Mouse (Mus musculus) hindbrain, embryonic 15.5 days (tissue): ENCODE measurements around the gene Zfp365. TPM values are rescaled to one million over a fixed set of nuclear protein-coding genes. Genes with fewer than 3 reads are reported as not detected.

Experiments
- ATAC-seq: fragments of 200-750 bp; cut with Nextera tagmentation; 2 replicates; pipeline ENCODE4 v1.8.0; 2017; ENCODE audit warnings: low read depth, moderate number of reproducible peaks, moderate TSS enrichment; ENCODE audit not compliant: low FRiP score
- H3K27ac ChIP-seq: fragments of 300-500 bp; sonication (generic); replicated peaks from 2 replicates; pipeline ENCODE4 v1.5.1; 2015; ENCODE audit warnings: mild to moderate bottlenecking, inconsistent platforms
- H3K27me3 ChIP-seq: fragments of 300-500 bp; sonication (generic); 2 replicates; pipeline ENCODE4 v1.6.1; 2015; ENCODE audit warnings: control low read depth, inconsistent platforms
- H3K36me3 ChIP-seq: fragments of 300-500 bp; sonication (generic); 2 replicates; pipeline ENCODE4 v1.6.1; 2015; ENCODE audit warnings: control low read depth, inconsistent platforms
- H3K4me1 ChIP-seq: fragments of 300-500 bp; sonication (generic); replicated peaks from 2 replicates; pipeline ENCODE4 v1.6.1; 2015; ENCODE audit warnings: control low read depth, inconsistent platforms
- H3K4me2 ChIP-seq: fragments of 300-500 bp; sonication (generic); 2 replicates; pipeline ENCODE4 v1.6.1; 2015; ENCODE audit warnings: moderate library complexity, mild to moderate bottlenecking, inconsistent platforms
- H3K4me3 ChIP-seq: fragments of 300-500 bp; sonication (generic); 2 replicates; pipeline ENCODE4 v1.5.1; 2015; ENCODE audit warnings: mild to moderate bottlenecking, inconsistent platforms
- H3K9ac ChIP-seq: fragments of 300-500 bp; sonication (generic); 2 replicates; pipeline ENCODE4 v1.6.1; 2015; ENCODE audit warnings: inconsistent platforms
- H3K9me3 ChIP-seq: fragments of 300-500 bp; sonication (generic); 2 replicates; pipeline ENCODE4 v1.6.1; 2016; ENCODE audit warnings: control low read depth, inconsistent platforms
- WGBS: fragments of 180-500 bp; shearing (Covaris S2); methylation state at CpG from one replicate; pipeline ENCODE4 v1.1.7; 2015; 5-methylcytosine and 5-hydroxymethylcytosine counted together
- polyA plus RNA-seq: library from polyadenylated mRNA; unstranded; fragments of >200 nt; fragmentation: Nextera tagmentation; extraction: Ambion mirVana; gene quantifications from 2 replicates; pipeline ENCODE4 v1.2.1, GENCODE M21; 2015

Zfp365 gene
- polyA plus RNA-seq, 1 experiment from 2014 or later: 6.1 TPM

DNA sequence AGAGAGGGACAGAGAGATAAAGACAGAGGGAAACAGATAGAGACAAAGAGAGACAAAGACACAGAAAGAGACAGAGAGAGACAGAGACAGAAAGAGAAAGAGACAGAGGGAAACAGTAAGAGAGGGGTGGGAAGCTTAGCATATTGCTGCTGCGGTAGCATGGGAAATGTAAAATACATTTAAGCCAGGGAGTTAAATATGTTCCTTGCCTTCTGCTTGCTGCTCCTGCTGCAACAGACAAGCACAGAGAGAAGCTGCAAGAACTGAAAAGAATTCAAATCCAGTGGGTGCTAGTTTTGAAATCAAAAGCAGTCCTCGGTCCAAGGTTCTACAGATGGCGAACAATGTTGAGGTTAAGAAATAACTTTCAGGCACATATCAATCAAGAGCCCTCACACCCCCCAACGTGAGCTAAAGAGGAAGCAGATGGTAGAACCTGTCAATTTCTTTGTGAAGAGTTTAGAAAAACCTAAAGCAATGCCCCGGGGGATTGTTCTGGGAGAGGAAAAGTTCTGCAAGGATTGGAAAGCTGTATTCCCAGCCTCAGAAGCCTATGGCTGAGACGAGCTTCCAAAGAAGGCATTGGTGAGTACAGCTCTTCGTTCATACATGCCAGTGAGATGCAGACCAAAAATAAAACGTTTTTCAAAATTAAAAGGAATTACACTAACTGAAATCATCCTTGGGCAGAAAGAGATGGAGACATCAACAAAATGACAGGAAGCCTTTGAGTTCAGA lies 15.4 kb upstream of the Zfp365 start:
- Histone ChIP-seq H3K4me1 (no peaks in the 10 kb centered on the region), H3K4me3 (no peak overlapping the region), H3K9me3 (no peaks in the 10 kb centered on the region), H3K9ac (no peak overlapping the region), H3K27me3 (no peaks in the 10 kb centered on the region), H3K27ac (no peak overlapping the region), H3K36me3 (no peaks in the 10 kb centered on the region), H3K4me2 (no peak overlapping the region)
- no peak for ATAC-seq
- 72% methylated on average over 8 of the region's 8 CpGs for WGBS

- H3K27me3 ChIP-seq: no peaks in the 10 kb centered on the region
- no peak for ATAC-seq
- whole genome bisulfite sequencing: 57% methylated on average over 7 of the region's 7 CpGs
- H3K4me1 ChIP-seq: no peaks in the 10 kb centered on the region
- no peak overlapping the region for H3K4me3 ChIP-seq
- H3K9me3 ChIP-seq: no peaks in the 10 kb centered on the region
- no peak overlapping the region for H3K27ac ChIP-seq
- H3K9ac ChIP-seq: no peak overlapping the region
- H3K36me3 ChIP-seq: no peaks in the 10 kb centered on the region
- H3K4me2 ChIP-seq: no peak overlapping the region
These were observed 11.6 kb upstream of the Zfp365 start for GRCm38 (mm10) chr10:67924030-67924429.

DNA sequence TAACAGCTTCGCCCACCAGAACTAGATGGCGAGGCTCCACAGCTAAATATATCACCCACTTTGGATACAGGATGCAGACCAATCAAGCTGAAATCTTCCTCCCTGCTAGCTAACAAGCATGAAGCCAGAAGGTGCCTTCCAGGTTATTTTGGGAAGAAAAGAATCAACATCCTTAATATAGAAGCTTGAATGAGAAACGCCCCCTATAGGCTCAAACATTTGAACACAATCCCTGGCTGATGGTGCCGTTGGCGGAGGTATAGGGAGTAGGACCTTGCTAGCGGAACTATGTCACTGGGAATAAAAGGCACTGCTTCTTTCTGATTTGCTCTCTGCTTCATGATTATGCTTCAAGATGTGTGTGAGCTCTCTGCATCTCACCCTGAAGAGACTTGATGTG lies 9.3 kb upstream of the Zfp365 start:
- no peak for ATAC-seq

DNA sequence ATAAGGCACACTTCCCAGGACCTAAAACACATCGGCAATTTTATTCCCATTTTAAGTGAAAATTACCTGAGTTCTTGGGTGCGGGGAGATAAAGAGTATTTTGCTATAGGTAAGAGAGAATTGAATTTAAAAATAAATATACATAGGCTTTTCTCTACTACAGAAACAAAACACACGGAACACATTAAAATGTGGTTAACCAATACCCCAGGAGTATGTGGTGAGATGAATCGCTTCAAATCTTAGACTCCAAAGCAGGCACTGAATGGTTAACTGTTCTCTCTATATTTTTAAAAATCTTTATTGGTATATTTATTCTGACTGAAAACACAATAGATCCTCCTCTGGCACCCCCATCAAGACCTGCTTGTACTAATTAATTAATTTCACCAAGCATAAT lies 7.2 kb upstream of the Zfp365 start:
- Histone ChIP-seq H3K27ac (no peak overlapping the region), H3K4me2 (no peak overlapping the region), H3K27me3 (no peaks in the 10 kb centered on the region), H3K36me3 (no peaks in the 10 kb centered on the region), H3K9me3 (no peaks in the 10 kb centered on the region), H3K4me3 (no peak overlapping the region), H3K9ac (no peak overlapping the region), H3K4me1 (no peaks in the 10 kb centered on the region)
- over 99% methylated on average over 4 of the region's 4 CpGs for WGBS
- ATAC-seq: no peak

More for the DNA sequence above, 9.3 kb upstream of the Zfp365 start:
- Histone ChIP-seq H3K27me3 (no peaks in the 10 kb centered on the region), H3K36me3 (no peaks in the 10 kb centered on the region), H3K4me1 (no peaks in the 10 kb centered on the region), H3K4me2 (no peak overlapping the region), H3K27ac (no peak overlapping the region), H3K9me3 (no peaks in the 10 kb centered on the region), H3K4me3 (no peak overlapping the region), H3K9ac (no peak overlapping the region)
- WGBS: 91% methylated on average over 6 of the region's 6 CpGs

- H3K36me3 ChIP-seq: no peaks in the 10 kb centered on the region
These were observed 5.9 kb upstream of the Zfp365 start for GRCm38 (mm10) chr10:67918194-67918899.

DNA sequence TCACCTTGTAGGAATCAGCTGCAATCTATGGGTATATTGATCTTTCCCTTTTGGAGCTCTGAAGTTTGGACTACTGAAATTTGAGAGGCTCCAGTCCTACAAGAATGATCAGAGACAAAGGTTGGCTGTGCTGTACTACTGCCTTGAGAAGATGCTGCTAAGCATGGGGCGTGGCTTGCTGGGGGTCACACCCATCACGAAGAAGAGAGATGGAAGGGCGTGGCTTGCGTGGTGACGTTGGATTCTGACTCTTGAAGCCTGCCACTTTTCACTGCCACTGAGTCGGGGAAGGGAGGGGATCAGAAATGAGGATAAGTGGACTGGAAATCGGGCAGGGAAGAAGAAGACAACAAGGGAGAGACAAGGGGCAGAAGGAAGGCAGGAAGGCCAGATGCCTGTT lies 4.9 kb upstream of the Zfp365 start:
- Histone ChIP-seq H3K9ac (no peak overlapping the region), H3K36me3 (no peaks in the 10 kb centered on the region), H3K4me2 (no peak overlapping the region), H3K4me3 (no peak overlapping the region), H3K9me3 (no peaks in the 10 kb centered on the region), H3K27ac (no peak overlapping the region), H3K4me1 (no peaks in the 10 kb centered on the region), H3K27me3 (no peaks in the 10 kb centered on the region)
- 71% methylated on average over 7 of the region's 7 CpGs for WGBS
- no peak for ATAC-seq

More at GRCm38 (mm10) chr10:67918194-67918899, 5.9 kb upstream of the Zfp365 start:
- Histone ChIP-seq H3K27me3 (no peaks in the 10 kb centered on the region), H3K4me2 (no peak overlapping the region), H3K27ac (no peak overlapping the region), H3K4me1 (no peaks in the 10 kb centered on the region), H3K9ac (no peak overlapping the region), H3K4me3 (no peak overlapping the region), H3K9me3 (no peaks in the 10 kb centered on the region)
- WGBS: 64% methylated on average over 4 of the region's 4 CpGs
- ATAC-seq: peak; percentile 27; the same call in 1 of the 2 replicates

DNA sequence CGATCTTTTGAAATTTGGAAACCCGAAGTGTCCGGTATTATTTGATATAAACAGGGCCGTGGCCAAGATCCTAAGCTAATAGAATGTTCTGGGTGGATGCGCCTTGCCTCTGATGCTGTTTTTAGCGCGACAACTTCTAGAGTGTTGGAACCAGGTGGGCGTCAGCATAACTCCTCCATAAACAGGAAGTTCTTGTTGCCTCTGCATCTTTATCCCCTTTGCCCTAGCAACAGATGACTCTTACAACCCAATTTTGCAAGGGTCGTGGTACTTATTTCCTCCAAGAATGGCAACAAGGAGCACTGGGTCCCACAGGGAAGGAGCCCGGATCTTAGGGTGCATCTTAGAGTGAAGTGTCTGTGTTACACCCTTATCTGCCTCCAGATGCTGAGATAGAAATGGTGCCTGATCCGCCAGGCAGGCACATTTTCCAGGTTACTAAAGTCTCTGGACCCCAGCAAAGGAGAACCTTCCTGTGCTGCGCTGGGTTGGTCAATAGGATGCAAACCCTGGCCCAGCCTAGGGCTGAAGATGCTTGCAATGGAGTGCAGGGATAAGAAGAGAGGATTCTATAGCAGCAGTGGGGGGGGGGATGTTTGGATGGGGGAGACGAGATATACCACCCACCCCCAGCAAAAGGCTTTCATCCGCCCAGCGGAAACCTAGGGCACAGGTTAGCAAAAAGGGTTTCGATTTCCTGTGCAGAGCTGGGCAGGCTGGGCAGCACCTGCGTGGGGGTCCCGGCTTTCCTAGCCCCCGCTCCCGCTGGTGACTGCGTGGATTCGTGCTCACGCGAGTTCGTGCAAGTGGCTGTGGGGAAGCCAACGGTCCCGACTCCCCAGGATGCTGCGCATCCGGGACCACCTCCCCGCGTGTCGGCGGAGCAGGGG lies 770 bp downstream of the Zfp365 start:
- H3K36me3 ChIP-seq: no peaks in the 10 kb centered on the region
- H3K9me3 ChIP-seq: no peaks in the 10 kb centered on the region
- peaks cover 8% of the 10 kb centered on the region for H3K4me1 ChIP-seq
- peak overlapping the region; percentile 73 for H3K9ac ChIP-seq
- WGBS: 21% methylated on average over 33 of the region's 33 CpGs
- peak; percentile 59 for ATAC-seq
- H3K27me3 ChIP-seq: 0 out of 2 replicates have a peak, but pooled peaks cover 2% of the 10 kb centered on the region
- peak overlapping the region; percentile 93 for H3K4me2 ChIP-seq
- H3K27ac ChIP-seq: peak overlapping the region; percentile 74
- peak overlapping the region; percentile 83 for H3K4me3 ChIP-seq

- peaks cover 8% of the 10 kb centered on the region for H3K4me1 ChIP-seq
- WGBS: 89% methylated on average over 4 of the region's 4 CpGs
- no peaks in the 10 kb centered on the region for H3K9me3 ChIP-seq
- no peak overlapping the region for H3K4me3 ChIP-seq
- H3K36me3 ChIP-seq: no peaks in the 10 kb centered on the region
- no peak overlapping the region for H3K27ac ChIP-seq
- 0 out of 2 replicates have a peak, but pooled peaks cover 2% of the 10 kb centered on the region for H3K27me3 ChIP-seq
- no peak for ATAC-seq
- no peak overlapping the region for H3K4me2 ChIP-seq
- H3K9ac ChIP-seq: no peak overlapping the region
These were observed 4.5 kb downstream of the Zfp365 start for GRCm38 (mm10) chr10:67907931-67908330.

- no peaks in the 10 kb centered on the region for H3K36me3 ChIP-seq
- ATAC-seq: no peak
- H3K4me3 ChIP-seq: no peak overlapping the region
- no peak overlapping the region for H3K9ac ChIP-seq
- no peak overlapping the region for H3K27ac ChIP-seq
- no peak overlapping the region for H3K4me2 ChIP-seq
- 0 out of 2 replicates have a peak, but pooled peaks cover 2% of the 10 kb centered on the region for H3K27me3 ChIP-seq
- H3K9me3 ChIP-seq: no peaks in the 10 kb centered on the region
- peaks cover 7% of the 10 kb centered on the region for H3K4me1 ChIP-seq
- 100% methylated on average over 2 of the region's 2 CpGs for WGBS
These were observed 5.5 kb downstream of the Zfp365 start for GRCm38 (mm10) chr10:67906926-67907325.

GRCm38 (mm10) chr10:67906063-67906462 lies 6.4 kb downstream of the Zfp365 start:
- Histone ChIP-seq H3K4me1 (no peaks in the 10 kb centered on the region), H3K9me3 (no peaks in the 10 kb centered on the region), H3K27me3 (no peaks in the 10 kb centered on the region), H3K36me3 (no peaks in the 10 kb centered on the region), H3K27ac (no peak overlapping the region), H3K4me2 (no peak overlapping the region), H3K4me3 (no peak overlapping the region), H3K9ac (no peak overlapping the region)
- WGBS: 87% methylated on average over 4 of the region's 4 CpGs
- ATAC-seq: no peak

- no peak overlapping the region for H3K4me3 ChIP-seq
- no peak overlapping the region for H3K9ac ChIP-seq
- no peak overlapping the region for H3K27ac ChIP-seq
- ATAC-seq: no peak
- no peaks in the 10 kb centered on the region for H3K4me1 ChIP-seq
- no peaks in the 10 kb centered on the region for H3K9me3 ChIP-seq
- 81% methylated on average over 7 of the region's 7 CpGs for WGBS
- no peaks in the 10 kb centered on the region for H3K27me3 ChIP-seq
- H3K36me3 ChIP-seq: no peaks in the 10 kb centered on the region
- no peak overlapping the region for H3K4me2 ChIP-seq
These were observed 9.1 kb downstream of the Zfp365 start for GRCm38 (mm10) chr10:67903387-67903786.

GRCm38 (mm10) chr10:67901179-67901578 lies 11.3 kb downstream of the Zfp365 start:
- H3K9ac ChIP-seq: no peak overlapping the region
- no peak overlapping the region for H3K4me3 ChIP-seq
- no peaks in the 10 kb centered on the region for H3K9me3 ChIP-seq
- H3K27ac ChIP-seq: no peak overlapping the region
- ATAC-seq: no peak
- no peaks in the 10 kb centered on the region for H3K4me1 ChIP-seq
- WGBS: 45% methylated on average over 5 of the region's 5 CpGs
- H3K4me2 ChIP-seq: no peak overlapping the region
- H3K27me3 ChIP-seq: no peaks in the 10 kb centered on the region
- no peaks in the 10 kb centered on the region for H3K36me3 ChIP-seq
